Mouse (Mus musculus) small intestine, adult 2 months (tissue): ENCODE data around the gene Sox6.

ENCODE experiments used
- CTCF ChIP-seq: fragments of 200-500 bp; IDR thresholded peaks from 2 replicates; pipeline ENCODE4 v1.5.1; 2012; ENCODE audit warnings: low read depth, mild to moderate bottlenecking, control low read depth, inconsistent platforms, low read length, moderate library complexity, mixed read lengths; ENCODE audit not compliant: insufficient replicate concordance, insufficient read length; ENCODE audit errors: extremely low read depth
- POLR2A ChIP-seq: fragments of 200-500 bp; IDR thresholded peaks from 2 replicates; pipeline ENCODE4 v1.6.1; 2012; ENCODE audit warnings: low read depth, mild to moderate bottlenecking, control low read depth, inconsistent platforms, low read length, moderate library complexity

- no peak for TF ChIP-seq CTCF
- TF ChIP-seq POLR2A: no peak
Measured at GRCm38 (mm10) chr7:116039196-116039537, 571 bp upstream of the Sox6 start, which contains the start of gene 1110004F10Rik.
